Mouse (Mus musculus): ENCODE measurements at regions not wholly inside any gene's neighbourhood (a gene's known extent, or its start where the extent isn't known, plus 50 kb on each side); places are given as distances from the start of the nearest gene placed in this dataset.

DNA sequence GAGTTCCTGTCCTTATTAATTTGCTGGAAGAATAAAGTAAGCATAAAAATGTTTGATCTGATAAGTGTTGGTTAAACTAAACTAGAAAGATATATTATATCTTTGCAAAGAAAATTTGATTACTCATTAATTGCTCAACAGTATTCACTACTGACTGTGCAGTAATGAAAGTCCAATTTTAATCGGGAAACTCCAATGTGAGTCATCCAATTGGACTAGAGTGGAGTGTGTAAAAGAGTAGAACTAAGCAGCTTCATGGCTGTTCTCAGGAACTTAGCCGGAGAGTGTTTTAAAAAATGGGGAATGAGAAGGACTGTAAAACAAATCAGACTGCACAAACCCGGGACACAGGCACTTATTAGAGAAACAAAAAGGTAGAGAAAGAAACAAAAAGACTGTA is 58.5 kb upstream of the Slc4a7 start:
- TF ChIP-seq CTCF (conservative IDR thresholded peaks at IDR 0.05; ENCODE audit: insufficient read depth, insufficient read length, low read depth, low read length) (no peak), POLR2A (IDR thresholded peaks at IDR 0.05; ENCODE audit: low read depth, low read length) (no peak)
